Mouse (Mus musculus) myocyte (in vitro differentiated cells): Measurements from ENCODE around the gene Map4k1.

Experiments used
- MYOD1 ChIP-seq, 3 experiments: IDR thresholded peaks; one replicate each; pipeline ENCODE4 v1.6.1; 2011; ENCODE audit warnings: control low read depth in 2 of 3, low read depth in 2 of 3, mild to moderate bottlenecking in 2 of 3, moderate library complexity in 1 of 3; ENCODE audit not compliant: insufficient read length in 2 of 3, control insufficient read depth in 1 of 3
- POLR2A ChIP-seq: IDR thresholded peaks from one replicate; pipeline ENCODE4 v1.6.1; 2011; ENCODE audit warnings: low read depth, mild to moderate bottlenecking, control low read depth, moderate library complexity; ENCODE audit not compliant: insufficient read length

- TF ChIP-seq POLR2A (no peak), MYOD1 (IDR thresholded peaks at IDR 0.05; ENCODE audit: control insufficient read depth in 1 of 3, insufficient read length in 2 of 3, low read depth in 2 of 3) (no peak)
Observed at GRCm38 (mm10) chr7:29039985-29040661, 58.3 kb downstream of the Map4k1 start.
